Mouse (Mus musculus): ENCODE data around the gene Ggact.
A peak's percentile ranks its signal among the peaks of the same experiment; 100 is the strongest.

Gene Ggact

GRCm38 (mm10) chr14:122898550-122898949 lies 15.0 kb downstream of the Ggact start:
- DNase-seq = no peak

DNA sequence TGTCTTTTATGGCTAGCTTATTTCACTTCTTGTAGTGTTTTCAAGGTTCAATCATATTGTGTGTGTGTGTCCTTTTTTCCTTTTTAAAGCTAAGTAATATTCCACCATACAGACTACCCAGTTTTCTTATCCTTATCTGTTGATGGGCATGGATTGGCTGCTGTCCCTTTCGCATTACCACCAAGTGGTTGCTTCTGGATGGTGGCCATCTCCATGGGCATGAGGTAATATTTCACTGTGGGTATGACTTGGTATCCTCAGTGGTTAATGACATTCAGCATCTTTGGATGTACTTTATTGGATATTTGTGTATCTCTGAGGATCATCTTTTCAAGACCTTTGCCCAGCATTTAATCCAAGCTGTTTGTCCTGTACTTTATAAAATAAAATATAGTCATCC lies 17.5 kb downstream of the Ggact start:
- no peak for DNase-seq

- no peak for DNase-seq
Observed at GRCm38 (mm10) chr14:122891470-122891968, 22.0 kb downstream of the Ggact start.

GRCm38 (mm10) chr14:122888480-122888872 lies 25.1 kb downstream of the Ggact start:
- no peak for DNase-seq

GRCm38 (mm10) chr14:122887702-122888479 lies 25.7 kb downstream of the Ggact start:
- DNase-seq = no peak

GRCm38 (mm10) chr14:122887278-122887677 lies 26.3 kb downstream of the Ggact start:
- no peak for DNase-seq

DNA sequence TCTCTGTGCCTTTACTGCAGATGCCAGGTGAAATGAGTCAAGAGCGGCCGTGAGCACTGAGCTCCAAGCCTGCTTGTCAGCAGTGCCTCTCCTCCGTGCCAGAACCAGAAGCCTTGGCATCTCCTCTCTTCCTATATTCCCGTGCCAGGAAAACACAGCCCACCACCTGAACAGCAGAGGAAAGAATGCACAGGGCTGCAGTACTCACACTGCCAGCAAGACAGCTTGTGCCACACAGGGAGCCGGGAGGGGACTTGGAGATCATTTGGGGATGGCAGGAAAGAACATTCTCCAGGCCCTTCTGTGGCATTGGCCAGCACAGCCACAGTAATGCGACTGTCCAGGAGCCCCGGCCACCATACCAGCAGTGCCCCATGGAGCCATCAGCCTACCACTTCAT lies 27.7 kb downstream of the Ggact start:
- DNase-seq = peak; percentile 83

GRCm38 (mm10) chr14:122883821-122884584 lies 29.6 kb downstream of the Ggact start:
- peak; percentile 69 for DNase-seq

DNA sequence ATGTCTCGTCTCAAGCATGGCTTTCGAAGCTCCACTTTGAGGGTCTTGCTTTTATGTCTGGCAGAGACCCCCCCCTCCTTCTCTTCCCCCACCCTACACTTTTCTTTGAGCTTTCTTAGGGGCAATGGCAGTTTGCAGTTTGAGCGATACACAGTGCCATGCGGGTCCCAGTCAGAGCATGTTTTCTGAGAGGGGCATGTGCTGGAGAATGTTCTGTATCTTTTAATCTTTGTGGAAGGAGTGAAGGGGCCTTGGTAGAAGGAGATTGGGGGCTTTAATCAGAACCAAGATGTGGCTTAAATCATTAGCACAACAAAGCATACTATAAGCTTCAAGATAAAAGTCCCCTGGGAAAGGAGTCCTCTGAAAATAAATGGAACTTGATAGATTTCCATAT lies 30.1 kb downstream of the Ggact start:
- no peak for DNase-seq

DNA sequence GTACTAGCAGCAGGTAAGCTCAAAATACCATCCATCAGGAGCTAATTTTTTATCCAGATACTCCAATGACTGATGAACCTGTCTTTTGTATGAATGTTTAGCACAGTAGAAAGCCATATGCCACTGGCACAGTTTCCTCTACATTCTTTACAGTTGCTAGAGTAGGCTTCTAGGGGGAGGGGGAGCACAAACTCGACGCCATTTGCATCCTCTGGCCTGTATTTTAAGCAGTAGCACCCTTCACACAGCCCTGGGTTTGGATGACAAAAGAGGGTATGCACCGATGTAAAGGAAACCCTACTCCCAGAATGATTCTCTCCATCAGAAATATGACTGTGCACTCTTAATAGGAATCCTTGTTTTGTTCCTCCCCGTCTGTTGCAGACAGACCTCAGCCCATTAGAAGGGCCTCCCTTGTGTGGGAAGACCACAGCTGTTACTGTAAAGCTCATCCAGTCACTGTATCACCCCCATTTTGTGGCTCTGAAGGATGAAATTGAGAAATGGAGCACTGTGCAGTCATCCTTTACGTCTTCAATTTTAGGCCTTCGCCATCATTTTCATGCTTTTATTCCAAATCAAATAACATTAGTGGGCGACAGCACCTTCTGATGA lies 30.7 kb downstream of the Ggact start:
- peak; percentile 38 for DNase-seq

- DNase-seq = no peak
Observed at GRCm38 (mm10) chr14:122882201-122882639, 31.3 kb downstream of the Ggact start.

DNA sequence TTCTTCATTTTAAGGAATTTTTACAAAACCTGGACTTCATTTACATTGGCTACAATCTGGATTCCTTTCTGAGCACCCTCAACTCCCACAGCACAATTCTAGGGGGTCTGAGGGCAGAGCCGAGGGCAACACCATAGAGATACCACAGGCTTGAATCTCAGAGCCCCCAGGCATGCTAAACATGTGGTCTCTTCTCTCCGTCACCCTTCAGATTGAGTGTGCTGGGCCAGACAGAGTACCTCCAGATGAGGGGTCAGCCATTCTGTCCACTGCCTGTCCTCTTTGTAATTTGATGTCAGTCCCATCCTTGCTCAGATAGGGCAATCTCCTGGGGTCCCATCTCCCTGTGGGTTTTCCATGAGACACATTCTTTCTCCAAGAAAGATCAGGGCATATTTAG lies 31.9 kb downstream of the Ggact start:
- no peak for DNase-seq

DNA sequence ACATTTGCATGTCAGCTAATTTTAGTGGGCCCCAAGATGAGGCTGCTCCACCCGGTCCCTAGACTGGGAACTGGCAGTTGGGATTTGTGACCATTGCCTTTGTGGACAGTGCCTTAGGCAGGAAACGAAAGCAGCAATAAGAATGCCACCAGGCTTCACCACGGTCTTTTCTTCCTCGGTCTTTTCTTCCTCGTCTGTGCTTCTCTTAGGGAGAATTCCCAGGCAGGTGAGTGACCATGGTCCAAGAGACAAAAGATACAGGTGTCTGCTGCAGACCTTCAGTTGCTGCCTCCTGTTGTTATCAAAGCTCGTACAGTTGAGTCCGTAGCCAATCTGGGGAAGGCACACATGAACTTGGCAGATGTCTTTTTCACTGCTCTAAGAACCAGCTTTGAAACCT lies 33.3 kb downstream of the Ggact start:
- DNase-seq = no peak

- no peak for DNase-seq
Observed at GRCm38 (mm10) chr14:122877787-122878186, 35.8 kb downstream of the Ggact start.

DNA sequence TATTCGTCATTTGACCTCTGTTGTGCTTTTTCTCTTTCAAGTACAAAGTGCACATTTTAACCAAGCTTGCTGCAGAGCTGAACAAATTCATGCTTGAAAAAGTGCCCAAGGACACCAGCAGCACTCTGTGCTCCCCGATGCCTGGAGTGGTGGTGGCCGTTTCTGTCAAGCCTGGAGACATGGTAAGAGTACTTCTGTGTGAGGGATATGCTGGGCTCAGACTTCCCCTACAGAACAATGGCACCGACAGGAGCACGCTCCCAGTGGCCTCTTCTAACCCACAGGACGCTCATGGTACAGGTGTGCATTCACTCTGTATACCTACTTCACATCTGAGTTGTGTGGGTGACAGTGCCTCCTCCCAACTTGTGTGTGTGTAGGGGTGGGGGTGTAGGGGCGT lies 36.8 kb downstream of the Ggact start:
- no peak for DNase-seq

GRCm38 (mm10) chr14:122876163-122876562 lies 37.4 kb downstream of the Ggact start:
- DNase-seq = peak; percentile 77

GRCm38 (mm10) chr14:122875636-122876035 lies 37.9 kb downstream of the Ggact start:
- no peak for DNase-seq

- DNase-seq = no peak
Observed at GRCm38 (mm10) chr14:122875056-122875455, 38.5 kb downstream of the Ggact start.

- no peak for DNase-seq
Observed at GRCm38 (mm10) chr14:122872612-122873011, 40.9 kb downstream of the Ggact start.

GRCm38 (mm10) chr14:122871841-122872580 lies 41.5 kb downstream of the Ggact start:
- no peak for DNase-seq

DNA sequence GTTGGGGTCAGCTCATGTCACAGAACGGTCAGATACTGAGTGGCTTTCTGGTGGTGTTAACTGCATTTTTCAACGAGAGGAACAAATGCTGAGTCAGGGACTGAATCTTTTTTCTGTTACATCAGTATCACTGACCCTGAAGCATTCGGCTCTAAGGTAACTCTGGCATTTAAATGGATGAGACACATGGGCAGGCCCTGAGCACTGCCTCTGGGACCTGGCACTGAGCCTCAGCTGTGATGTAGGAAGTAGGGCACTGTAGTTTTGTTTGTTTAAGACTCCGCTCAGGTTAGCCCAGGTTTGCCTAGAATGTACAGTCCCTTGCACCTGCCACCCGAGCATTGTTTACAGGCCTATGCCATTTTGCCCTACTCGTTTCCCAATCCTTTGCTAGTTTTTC lies 43.7 kb downstream of the Ggact start:
- no peak for DNase-seq

DNA sequence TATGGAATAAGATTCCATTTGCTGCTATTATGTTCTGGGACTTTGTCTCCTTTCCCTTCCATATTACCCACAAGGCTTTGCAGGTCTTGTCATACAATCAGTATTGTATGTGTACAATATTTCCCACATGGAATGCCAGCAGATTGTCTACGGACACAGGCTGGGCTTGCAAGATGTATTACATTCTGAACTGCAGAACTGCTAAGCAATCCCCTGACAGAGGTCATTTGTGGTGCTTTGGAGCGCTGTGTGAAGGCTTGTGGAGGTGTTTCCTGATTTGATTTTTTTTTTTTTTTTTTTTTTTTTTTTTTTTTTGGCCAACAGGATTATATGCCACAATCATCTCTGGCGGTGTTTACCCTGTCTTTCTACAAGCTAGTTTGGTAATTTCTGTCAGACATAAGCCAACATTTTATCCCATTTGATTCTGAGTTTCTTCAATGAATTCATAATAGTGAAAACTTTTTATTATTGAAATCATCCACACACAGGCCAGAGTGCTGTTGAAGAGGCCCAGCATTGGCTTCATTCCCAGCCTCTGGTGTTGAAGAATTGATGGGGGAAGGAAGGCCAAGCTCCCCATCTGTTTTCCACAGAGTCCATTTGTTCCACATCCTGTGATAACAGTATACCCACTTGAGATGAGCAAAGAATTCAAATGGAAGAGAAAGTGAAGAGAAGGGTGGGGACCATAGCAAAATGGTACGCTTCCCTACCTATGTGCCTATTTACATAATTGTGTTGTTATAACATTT lies 45.8 kb downstream of the Ggact start:
- no peak for DNase-seq
